Mouse (Mus musculus): ENCODE measurements around the gene Fam187b. TPM values are rescaled to one million over a fixed set of nuclear protein-coding genes. Genes with fewer than 3 reads are reported as not detected.
A peak's percentile ranks its signal among the peaks of the same experiment; 100 is the strongest.

The Fam187b gene
- polyA plus RNA-seq, 1 experiment from 2014 or later: 2.4 TPM

- Histone ChIP-seq H3K4me3 (replicated peaks) (no peak overlapping the region), H3K36me3 (replicated peaks) (no peaks in the 10 kb centered on the region), H3K27me3 (no peaks in the 10 kb centered on the region), H3K4me1 (replicated peaks) (no peaks in the 10 kb centered on the region), H3K9ac (no peak overlapping the region), H3K9me3 (replicated peaks) (no peaks in the 10 kb centered on the region), H3K27ac (replicated peaks) (no peak overlapping the region), H3K4me2 (no peak overlapping the region)
- no peak for ATAC-seq (ENCODE audit: insufficient read depth)
- 62% methylated on average over 9 of the region's 9 CpGs for WGBS (ENCODE audit: insufficient replicate concordance)
Observed at GRCm38 (mm10) chr7:30985357-30985756, 11.8 kb downstream of the Fam187b start.

- no peaks in the 10 kb centered on the region for H3K27me3 ChIP-seq
- 61% methylated on average over 4 of the region's 4 CpGs for WGBS (ENCODE audit: insufficient replicate concordance)
- no peaks in the 10 kb centered on the region for H3K36me3 ChIP-seq (replicated peaks)
Observed at GRCm38 (mm10) chr7:30988519-30989162, 15.1 kb downstream of the Fam187b start.

GRCm38 (mm10) chr7:30992148-30992547 is 18.6 kb downstream of the Fam187b start:
- Histone ChIP-seq H3K9ac (no peak overlapping the region), H3K27me3 (no peaks in the 10 kb centered on the region), H3K4me3 (replicated peaks) (no peak overlapping the region), H3K27ac (replicated peaks) (no peak overlapping the region), H3K4me1 (replicated peaks) (no peaks in the 10 kb centered on the region), H3K4me2 (no peak overlapping the region), H3K9me3 (replicated peaks) (no peaks in the 10 kb centered on the region), H3K36me3 (replicated peaks) (no peaks in the 10 kb centered on the region)
- no peak for ATAC-seq (ENCODE audit: insufficient read depth)
- WGBS (ENCODE audit: insufficient replicate concordance): 62% methylated on average over 5 of the region's 5 CpGs

More at GRCm38 (mm10) chr7:30988519-30989162, 15.1 kb downstream of the Fam187b start:
- H3K9ac ChIP-seq: no peak overlapping the region
- no peak overlapping the region for H3K4me3 ChIP-seq (replicated peaks)
- no peak overlapping the region for H3K27ac ChIP-seq (replicated peaks)
- no peaks in the 10 kb centered on the region for H3K4me1 ChIP-seq (replicated peaks)
- ATAC-seq (ENCODE audit: insufficient read depth): no peak; the same call in 1 of the 2 replicates
- H3K9me3 ChIP-seq (replicated peaks): no peaks in the 10 kb centered on the region
- H3K4me2 ChIP-seq: no peak overlapping the region

- Histone ChIP-seq H3K4me2 (no peak overlapping the region), H3K4me1 (replicated peaks) (no peaks in the 10 kb centered on the region), H3K9ac (no peak overlapping the region), H3K27ac (replicated peaks) (no peak overlapping the region), H3K36me3 (replicated peaks) (no peaks in the 10 kb centered on the region), H3K27me3 (no peaks in the 10 kb centered on the region), H3K9me3 (replicated peaks) (no peaks in the 10 kb centered on the region), H3K4me3 (replicated peaks) (no peak overlapping the region)
- 74% methylated on average over 5 of the region's 5 CpGs for WGBS (ENCODE audit: insufficient replicate concordance)
- ATAC-seq (ENCODE audit: insufficient read depth): no peak
Observed at GRCm38 (mm10) chr7:30993986-30994385, 20.4 kb downstream of the Fam187b start.

- Histone ChIP-seq H3K36me3 (replicated peaks) (no peaks in the 10 kb centered on the region), H3K4me1 (replicated peaks) (0 out of 2 replicates have a peak, but pooled peaks cover 3% of the 10 kb centered on the region), H3K27ac (replicated peaks) (no peak overlapping the region), H3K4me2 (no peak overlapping the region), H3K9ac (no peak overlapping the region), H3K9me3 (replicated peaks) (no peaks in the 10 kb centered on the region), H3K27me3 (no peaks in the 10 kb centered on the region), H3K4me3 (replicated peaks) (no peak overlapping the region)
- ATAC-seq (ENCODE audit: insufficient read depth): no peak
- 83% methylated on average over 2 of the region's 2 CpGs for WGBS (ENCODE audit: insufficient replicate concordance)
Observed at GRCm38 (mm10) chr7:30996491-30996890, 22.9 kb downstream of the Fam187b start.

GRCm38 (mm10) chr7:31000505-31001020 is 27.0 kb downstream of the Fam187b start:
- Histone ChIP-seq H3K27ac (replicated peaks) (no peak overlapping the region), H3K4me1 (replicated peaks) (0 out of 2 replicates have a peak, but pooled peaks cover 3% of the 10 kb centered on the region), H3K36me3 (replicated peaks) (no peaks in the 10 kb centered on the region), H3K9me3 (replicated peaks) (no peaks in the 10 kb centered on the region), H3K4me2 (no peak overlapping the region), H3K4me3 (replicated peaks) (no peak overlapping the region), H3K27me3 (no peaks in the 10 kb centered on the region), H3K9ac (no peak overlapping the region)
- 12% methylated on average over 7 of the region's 7 CpGs for WGBS (ENCODE audit: insufficient replicate concordance)
- peak; percentile 22; the same call in 1 of the 2 replicates for ATAC-seq (ENCODE audit: insufficient read depth)

GRCm38 (mm10) chr7:31002650-31003049 is 29.1 kb downstream of the Fam187b start:
- H3K27ac ChIP-seq (replicated peaks): peak overlapping the region; percentile 46; the same call in 1 of the 2 replicates
- ATAC-seq (ENCODE audit: insufficient read depth): peak; percentile 63
- no peaks in the 10 kb centered on the region for H3K36me3 ChIP-seq (replicated peaks)
- WGBS (ENCODE audit: insufficient replicate concordance): 10% methylated on average over 8 of the region's 8 CpGs
- H3K4me2 ChIP-seq: no peak overlapping the region
- H3K9me3 ChIP-seq (replicated peaks): no peaks in the 10 kb centered on the region
- no peak overlapping the region for H3K4me3 ChIP-seq (replicated peaks)
- no peak overlapping the region for H3K9ac ChIP-seq
- H3K4me1 ChIP-seq (replicated peaks): 0 out of 2 replicates have a peak, but pooled peaks cover 3% of the 10 kb centered on the region
- H3K27me3 ChIP-seq: no peaks in the 10 kb centered on the region

- Histone ChIP-seq H3K4me2 (no peak overlapping the region), H3K4me1 (replicated peaks) (no peaks in the 10 kb centered on the region), H3K9me3 (replicated peaks) (no peaks in the 10 kb centered on the region), H3K9ac (no peak overlapping the region), H3K27ac (replicated peaks) (no peak overlapping the region), H3K36me3 (replicated peaks) (no peaks in the 10 kb centered on the region), H3K4me3 (replicated peaks) (no peak overlapping the region), H3K27me3 (no peaks in the 10 kb centered on the region)
- ATAC-seq (ENCODE audit: insufficient read depth): no peak
- 27% methylated on average over 1 of the region's 1 CpGs for WGBS (ENCODE audit: insufficient replicate concordance)
Observed at GRCm38 (mm10) chr7:31007775-31008174, 34.2 kb downstream of the Fam187b start.

- Histone ChIP-seq H3K36me3 (replicated peaks) (no peaks in the 10 kb centered on the region), H3K27me3 (no peaks in the 10 kb centered on the region), H3K4me3 (replicated peaks) (no peak overlapping the region), H3K27ac (replicated peaks) (no peak overlapping the region), H3K4me2 (no peak overlapping the region), H3K4me1 (replicated peaks) (no peaks in the 10 kb centered on the region), H3K9ac (no peak overlapping the region), H3K9me3 (replicated peaks) (no peaks in the 10 kb centered on the region)
- peak; percentile 40; the same call in 1 of the 2 replicates for ATAC-seq (ENCODE audit: insufficient read depth)
- 0% methylated on average over 1 of the region's 1 CpGs for WGBS (ENCODE audit: insufficient replicate concordance)
Observed at GRCm38 (mm10) chr7:31008175-31008574, 34.6 kb downstream of the Fam187b start.

- Histone ChIP-seq H3K27ac (replicated peaks) (no peak overlapping the region), H3K4me2 (no peak overlapping the region), H3K27me3 (no peaks in the 10 kb centered on the region), H3K36me3 (replicated peaks) (no peaks in the 10 kb centered on the region), H3K4me3 (replicated peaks) (no peak overlapping the region), H3K9ac (no peak overlapping the region), H3K4me1 (replicated peaks) (no peaks in the 10 kb centered on the region), H3K9me3 (replicated peaks) (no peaks in the 10 kb centered on the region)
- no peak for ATAC-seq (ENCODE audit: insufficient read depth)
- 54% methylated on average over 3 of the region's 3 CpGs for WGBS (ENCODE audit: insufficient replicate concordance)
Observed at GRCm38 (mm10) chr7:31008889-31009288, 35.3 kb downstream of the Fam187b start.

- Histone ChIP-seq H3K27ac (replicated peaks) (no peak overlapping the region), H3K36me3 (replicated peaks) (no peaks in the 10 kb centered on the region), H3K9me3 (replicated peaks) (no peaks in the 10 kb centered on the region), H3K4me1 (replicated peaks) (peaks cover 4% of the 10 kb centered on the region; the same call in 1 of the 2 replicates), H3K9ac (no peak overlapping the region), H3K4me3 (replicated peaks) (no peak overlapping the region), H3K27me3 (no peaks in the 10 kb centered on the region), H3K4me2 (no peak overlapping the region)
- WGBS (ENCODE audit: insufficient replicate concordance): 62% methylated on average over 5 of the region's 5 CpGs
- no peak for ATAC-seq (ENCODE audit: insufficient read depth)
Observed at GRCm38 (mm10) chr7:31012971-31013370, 39.4 kb downstream of the Fam187b start.
